Mouse (Mus musculus) stomach, postnatal 0 days (tissue): ENCODE data around the gene Med27.

Experiments
- CTCF ChIP-seq: IDR thresholded peaks from 2 replicates; pipeline ENCODE4 v1.5.1; 2016; ENCODE audit warnings: antibody characterized with exemption, low read depth, mild to moderate bottlenecking, moderate library complexity
- EP300 ChIP-seq: optimal IDR thresholded peaks from 2 replicates; pipeline ENCODE3; 2016; ENCODE audit warnings: antibody characterized with exemption

DNA sequence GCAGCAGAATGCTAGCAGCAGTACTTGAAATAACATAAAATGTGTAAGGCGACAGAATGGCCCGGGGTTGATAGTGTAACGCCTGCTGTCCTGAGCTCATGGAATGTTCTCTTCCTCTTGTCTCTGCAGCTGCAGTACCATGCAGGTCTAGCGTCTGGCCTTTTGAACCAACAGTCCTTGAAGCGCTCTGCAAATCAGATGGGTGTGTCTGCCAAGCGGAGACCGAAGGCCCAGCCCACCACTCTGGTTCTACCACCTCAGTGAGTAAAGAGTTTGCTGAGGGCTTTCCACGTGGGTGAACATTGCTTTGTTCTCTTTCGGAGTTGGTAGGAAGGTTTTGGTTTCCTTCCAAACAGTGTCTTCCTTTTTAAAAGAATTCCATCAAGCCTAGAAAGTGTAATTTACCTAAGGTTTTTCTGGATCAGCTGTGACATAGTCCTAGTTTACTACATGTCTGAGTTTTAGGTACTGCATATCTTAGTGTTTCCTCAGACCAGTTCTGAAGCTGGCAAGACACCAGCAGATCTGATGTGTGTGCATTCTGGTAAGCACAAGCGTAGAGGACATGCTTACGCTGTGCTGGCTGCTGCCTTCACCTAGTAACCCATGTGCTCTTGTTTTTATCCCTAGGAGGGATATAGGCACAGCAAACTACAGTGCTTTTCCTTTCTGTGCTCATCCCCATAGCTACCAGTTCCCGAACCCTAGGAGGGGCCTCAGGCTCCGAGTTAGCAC is 66.8 kb downstream of the Med27 start:
- no peak for TF ChIP-seq CTCF
- no peak for TF ChIP-seq EP300
